Mouse (Mus musculus): ENCODE measurements at regions not wholly inside any gene's neighbourhood (a gene's known extent, or its start where the extent isn't known, plus 50 kb on each side); places are given as distances from the start of the nearest gene placed in this dataset.

DNA sequence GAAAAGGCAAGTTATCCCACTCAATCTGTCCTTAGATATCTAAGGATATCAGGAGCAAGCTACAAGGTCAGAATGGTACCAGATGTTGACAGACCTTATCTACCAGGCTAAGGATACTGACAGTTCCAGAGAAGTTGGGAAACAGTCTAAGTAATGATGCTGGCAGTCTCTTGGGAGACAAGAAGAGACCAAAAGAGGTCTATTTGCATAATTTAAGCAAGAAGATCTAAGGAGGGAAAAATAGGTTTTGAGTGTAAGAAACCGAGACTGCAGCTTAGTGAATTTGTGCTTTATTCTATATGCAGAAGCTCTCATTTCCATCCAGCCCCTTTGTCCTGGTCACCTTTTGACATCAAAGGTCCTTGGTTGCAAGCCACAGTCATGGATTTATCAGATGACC is 86.4 kb downstream of the Polr2m start:
- TF ChIP-seq EP300 (optimal IDR thresholded peaks at IDR 0.05) (no peak), CTCF (IDR thresholded peaks at IDR 0.05; ENCODE audit: low read depth) (no peak)

All from stomach, postnatal 0 days (tissue).